Mouse (Mus musculus): ENCODE measurements around the gene Get4.

GRCm38 (mm10) chr5:139243384-139243783, 8.7 kb upstream of the Get4 start:
- TF ChIP-seq CTCF (IDR thresholded peaks at IDR 0.05; ENCODE audit: borderline replicate concordance, insufficient read depth, low read length) (no peak), POLR2A (IDR thresholded peaks at IDR 0.05; ENCODE audit: low read depth, low read length) (no peak)

All from embryonic fibroblast, embryonic 13.5 days (primary cell).